Mouse (Mus musculus) hindbrain, postnatal 0 days (tissue): Measurements from ENCODE around the gene Pigf. TPM values are rescaled to one million over a fixed set of nuclear protein-coding genes. Genes with fewer than 3 reads are reported as not detected.

ENCODE experiments used
- ATAC-seq: fragments of 200-750 bp; cut with Nextera tagmentation; 2 replicates; pipeline ENCODE4 v1.8.0; 2017; ENCODE audit warnings: mild to moderate bottlenecking, moderate TSS enrichment, moderate library complexity
- DNase-seq: peaks from one replicate; pipeline ENCODE4 v3.0.0-alpha.2; 2015; ENCODE audit warnings: low spot score
- H3K27ac ChIP-seq: fragments of 300-500 bp; sonication (generic); 2 replicates; pipeline ENCODE4 v1.5.1; 2014; ENCODE audit warnings: mild to moderate bottlenecking
- H3K27me3 ChIP-seq: fragments of 300-500 bp; sonication (generic); 2 replicates; pipeline ENCODE4 v1.6.1; 2014; ENCODE audit warnings: low read length, mixed read lengths; ENCODE audit not compliant: insufficient read depth
- H3K36me3 ChIP-seq: fragments of 300-500 bp; sonication (generic); 2 replicates; pipeline ENCODE4 v1.6.1; 2014; ENCODE audit warnings: low read length, mixed read lengths; ENCODE audit not compliant: insufficient read depth
- H3K4me1 ChIP-seq: fragments of 300-500 bp; sonication (generic); 2 replicates; pipeline ENCODE4 v1.6.1; 2014; ENCODE audit warnings: antibody characterized with exemption, low read length, mixed read lengths; ENCODE audit not compliant: insufficient read depth
- H3K4me2 ChIP-seq: fragments of 300-500 bp; sonication (generic); 2 replicates; pipeline ENCODE4 v1.6.1; 2014; ENCODE audit warnings: low read depth, mild to moderate bottlenecking, low read length, moderate library complexity, mixed read lengths
- H3K4me3 ChIP-seq: fragments of 300-500 bp; sonication (generic); 2 replicates; pipeline ENCODE4 v1.5.1; 2014; ENCODE audit warnings: low read length
- H3K9ac ChIP-seq: fragments of 300-500 bp; sonication (generic); replicated peaks from 2 replicates; pipeline ENCODE4 v1.6.1; 2014; ENCODE audit warnings: mild to moderate bottlenecking, low read length, moderate library complexity, mixed read lengths
- H3K9me3 ChIP-seq: fragments of 300-500 bp; sonication (generic); 2 replicates; pipeline ENCODE4 v1.6.1; 2016; ENCODE audit warnings: low read length, mixed read lengths
- CTCF ChIP-seq: IDR thresholded peaks from 2 replicates; pipeline ENCODE4 v1.5.1; 2016; ENCODE audit warnings: antibody characterized with exemption, control low read depth, low read depth
- WGBS: fragments of 180-500 bp; shearing (Covaris S2); extraction: QIAGEN DNeasy Blood & Tissue Kit; methylation state at CpG from one replicate; pipeline ENCODE4 v1.1.7; 2014; 5-methylcytosine and 5-hydroxymethylcytosine counted together
- polyA plus RNA-seq: library from polyadenylated mRNA; unstranded; fragments of >200 nt; fragmentation: Nextera tagmentation; extraction: Ambion mirVana; gene quantifications from 2 replicates; pipeline ENCODE4 v1.2.1, GENCODE M21; 2015
- total RNA-seq: library from RNA; depleted of rRNA; stranded (reverse); fragments of >200 nt; gene quantifications from 2 replicates; pipeline ENCODE4 v1.2.3, GENCODE M21; 2014

Gene Pigf
- total and polyA plus RNA-seq, 2 experiments from 2014 or later, result 15.7 to 31.3 TPM

DNA sequence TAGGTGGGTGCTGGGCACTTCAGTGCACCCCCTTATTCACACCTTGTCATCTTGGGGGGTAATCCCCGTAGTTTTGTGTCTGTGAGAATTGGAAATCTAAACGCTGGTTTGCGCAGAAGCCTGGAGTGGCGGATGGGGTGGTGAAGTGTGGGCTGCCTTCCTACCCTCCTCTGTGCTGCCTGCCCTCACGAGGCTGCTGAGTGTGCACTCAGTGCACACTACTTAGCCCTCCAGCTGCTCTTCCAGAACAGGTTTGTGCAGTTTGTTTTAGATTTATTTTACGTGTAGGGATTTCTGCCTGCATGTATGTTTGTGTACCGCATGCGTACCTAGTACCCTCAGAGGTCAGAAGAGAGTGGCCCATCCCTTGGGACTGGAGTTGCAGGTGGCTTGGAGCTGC, 33.9 kb downstream of the Pigf start:
- H3K4me1 ChIP-seq, result peaks cover 7% of the 10 kb centered on the region; the same call in 1 of the 2 replicates
- TF ChIP-seq CTCF, result no peak
- ATAC-seq (no peak), DNase-seq (no peak)
- WGBS, result 88% methylated on average over 8 of the region's 8 CpGs
- no peaks in the 10 kb centered on the region for H3K27me3 ChIP-seq
- H3K4me3 ChIP-seq, result no peak overlapping the region
- no peak overlapping the region for H3K9ac ChIP-seq
- no peaks in the 10 kb centered on the region for H3K9me3 ChIP-seq
- no peak overlapping the region for H3K4me2 ChIP-seq
- H3K36me3 ChIP-seq, result no peaks in the 10 kb centered on the region
- no peak overlapping the region for H3K27ac ChIP-seq

GRCm38 (mm10) chr17:86988601-86989184, 36.5 kb downstream of the Pigf start:
- ATAC-seq, result peak; percentile 79
- DNase-seq, result peak; percentile 61
- Histone ChIP-seq H3K4me2 (no peak overlapping the region), H3K27ac (0 out of 2 replicates have a peak overlapping the region, but pooled peaks have one; percentile 7), H3K9me3 (no peaks in the 10 kb centered on the region), H3K9ac (no peak overlapping the region), H3K36me3 (no peaks in the 10 kb centered on the region), H3K27me3 (no peaks in the 10 kb centered on the region), H3K4me1 (peaks cover 7% of the 10 kb centered on the region; the same call in 1 of the 2 replicates), H3K4me3 (no peak overlapping the region)
- WGBS, result 32% methylated on average over 6 of the region's 6 CpGs
- TF ChIP-seq CTCF, result no peak

DNA sequence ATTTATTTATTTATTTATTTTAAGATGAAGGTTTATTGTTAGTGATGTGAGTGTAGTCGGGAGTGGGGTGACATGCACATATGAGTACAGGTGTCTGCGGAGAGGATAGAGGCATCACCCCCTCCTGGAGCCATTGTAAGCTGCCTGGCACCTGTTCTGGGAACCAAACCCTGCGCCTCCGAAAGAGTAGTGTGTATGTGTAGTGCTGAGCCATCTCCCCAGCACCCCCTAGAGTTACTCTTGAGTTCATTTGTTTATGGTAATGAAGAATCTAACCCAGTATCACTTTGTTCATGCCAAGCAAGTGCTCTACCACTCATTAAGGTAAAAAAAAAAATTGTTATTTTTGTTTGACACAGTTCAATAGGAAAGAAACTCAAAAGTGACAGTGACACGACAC, 37.0 kb downstream of the Pigf start:
- WGBS, result 70% methylated on average over 5 of the region's 5 CpGs
- Histone ChIP-seq H3K9me3 (no peaks in the 10 kb centered on the region), H3K9ac (no peak overlapping the region), H3K27ac (0 out of 2 replicates have a peak overlapping the region, but pooled peaks have one; percentile 7), H3K4me2 (no peak overlapping the region), H3K36me3 (no peaks in the 10 kb centered on the region), H3K4me1 (peaks cover 7% of the 10 kb centered on the region; the same call in 1 of the 2 replicates), H3K27me3 (no peaks in the 10 kb centered on the region), H3K4me3 (no peak overlapping the region)
- TF ChIP-seq CTCF, result no peak
- DNase-seq, result no peak
- ATAC-seq, result no peak

- TF ChIP-seq CTCF, result no peak
- no peak for ATAC-seq
- H3K4me1 ChIP-seq, result peaks cover 7% of the 10 kb centered on the region; the same call in 1 of the 2 replicates
- peak overlapping the region; percentile 48; the same call in 1 of the 2 replicates for H3K27ac ChIP-seq
- DNase-seq, result peak; percentile 49
- H3K4me2 ChIP-seq, result peak overlapping the region; percentile 18; the same call in 1 of the 2 replicates
- no peak overlapping the region for H3K9ac ChIP-seq
- H3K36me3 ChIP-seq, result no peaks in the 10 kb centered on the region
- no peaks in the 10 kb centered on the region for H3K27me3 ChIP-seq
- 33% methylated on average over 17 of the region's 17 CpGs for WGBS
- no peaks in the 10 kb centered on the region for H3K9me3 ChIP-seq
- H3K4me3 ChIP-seq, result no peak overlapping the region
These were observed 38.6 kb downstream of the Pigf start for GRCm38 (mm10) chr17:86986449-86987138.

GRCm38 (mm10) chr17:86982497-86982896, 42.7 kb downstream of the Pigf start:
- no peak for TF ChIP-seq CTCF
- no peak overlapping the region for H3K27ac ChIP-seq
- no peak overlapping the region for H3K9ac ChIP-seq
- ATAC-seq (no peak), DNase-seq (no peak)
- H3K27me3 ChIP-seq, result no peaks in the 10 kb centered on the region
- WGBS, result 73% methylated on average over 9 of the region's 9 CpGs
- no peaks in the 10 kb centered on the region for H3K36me3 ChIP-seq
- no peak overlapping the region for H3K4me2 ChIP-seq
- no peak overlapping the region for H3K4me3 ChIP-seq
- no peaks in the 10 kb centered on the region for H3K9me3 ChIP-seq
- no peaks in the 10 kb centered on the region; the same call in 1 of the 2 replicates for H3K4me1 ChIP-seq

DNA sequence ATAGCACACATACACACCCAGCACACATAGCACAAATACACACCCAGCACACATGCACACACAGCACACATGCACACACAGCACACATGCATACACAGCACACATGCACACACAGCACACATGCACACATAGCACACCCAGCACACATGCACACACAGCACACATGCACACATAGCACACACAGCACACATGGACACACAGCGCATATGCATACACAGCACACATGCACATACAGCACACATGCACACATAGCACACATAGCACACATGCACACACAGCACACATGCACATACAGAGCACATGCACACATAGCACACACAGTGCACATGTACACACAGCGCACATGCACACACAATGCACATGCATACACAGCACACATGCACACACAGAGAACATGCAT, 43.5 kb downstream of the Pigf start:
- H3K27me3 ChIP-seq, result no peaks in the 10 kb centered on the region
- ATAC-seq (no peak), DNase-seq (no peak)
- H3K4me2 ChIP-seq, result no peak overlapping the region
- no peak overlapping the region for H3K4me3 ChIP-seq
- no peaks in the 10 kb centered on the region; the same call in 1 of the 2 replicates for H3K4me1 ChIP-seq
- no peak for TF ChIP-seq CTCF
- H3K9ac ChIP-seq, result no peak overlapping the region
- no peak overlapping the region for H3K27ac ChIP-seq
- no peaks in the 10 kb centered on the region for H3K9me3 ChIP-seq
- WGBS, result 100% methylated on average over 2 of the region's 2 CpGs
- H3K36me3 ChIP-seq, result no peaks in the 10 kb centered on the region

GRCm38 (mm10) chr17:86981205-86981604, 44.0 kb downstream of the Pigf start:
- no peaks in the 10 kb centered on the region; the same call in 1 of the 2 replicates for H3K4me1 ChIP-seq
- no peak for TF ChIP-seq CTCF
- H3K9ac ChIP-seq, result no peak overlapping the region
- 100% methylated on average over 1 of the region's 1 CpGs for WGBS
- DNase-seq (no peak), ATAC-seq (no peak)
- no peaks in the 10 kb centered on the region for H3K9me3 ChIP-seq
- no peak overlapping the region for H3K27ac ChIP-seq
- no peaks in the 10 kb centered on the region for H3K36me3 ChIP-seq
- H3K4me3 ChIP-seq, result no peak overlapping the region
- H3K27me3 ChIP-seq, result no peaks in the 10 kb centered on the region
- H3K4me2 ChIP-seq, result no peak overlapping the region
